Mouse (Mus musculus) midbrain, embryonic 13.5 days (tissue): ENCODE results near the gene 1700092M07Rik. TPM values are rescaled to one million over a fixed set of nuclear protein-coding genes. Genes with fewer than 3 reads are reported as not detected.
A peak's percentile ranks its signal among the peaks of the same experiment; 100 is the strongest.

Experiments used
- ATAC-seq: fragments of 200-750 bp; cut with Nextera tagmentation; 2 replicates; pipeline ENCODE4 v1.8.0; 2017; ENCODE audit warnings: mild to moderate bottlenecking, moderate TSS enrichment, moderate library complexity
- H3K27ac ChIP-seq: fragments of 300-500 bp; sonication (generic); 2 replicates; pipeline ENCODE4 v1.5.1; 2015; ENCODE audit warnings: inconsistent platforms, mild to moderate bottlenecking, moderate library complexity
- H3K27me3 ChIP-seq: fragments of 300-500 bp; sonication (generic); 2 replicates; pipeline ENCODE4 v1.6.1; 2015; ENCODE audit warnings: mild to moderate bottlenecking, inconsistent platforms
- H3K36me3 ChIP-seq: fragments of 300-500 bp; sonication (generic); 2 replicates; pipeline ENCODE4 v1.6.1; 2015; ENCODE audit warnings: mild to moderate bottlenecking, inconsistent platforms
- H3K4me1 ChIP-seq: fragments of 300-500 bp; sonication (generic); replicated peaks from 2 replicates; pipeline ENCODE4 v1.6.1; 2015; ENCODE audit warnings: inconsistent platforms
- H3K4me2 ChIP-seq: fragments of 300-500 bp; sonication (generic); replicated peaks from 2 replicates; pipeline ENCODE4 v1.6.1; 2015; ENCODE audit warnings: moderate library complexity, mild to moderate bottlenecking, inconsistent platforms
- H3K4me3 ChIP-seq: fragments of 300-500 bp; sonication (generic); replicated peaks from 2 replicates; pipeline ENCODE4 v1.5.1; 2015; ENCODE audit warnings: mild to moderate bottlenecking, inconsistent platforms
- H3K9ac ChIP-seq: fragments of 300-500 bp; sonication (generic); replicated peaks from 2 replicates; pipeline ENCODE4 v1.6.1; 2015; ENCODE audit warnings: mild to moderate bottlenecking, inconsistent platforms
- H3K9me3 ChIP-seq: fragments of 300-500 bp; sonication (generic); 2 replicates; pipeline ENCODE4 v1.6.1; 2016; ENCODE audit warnings: mild to moderate bottlenecking, inconsistent platforms
- WGBS: fragments of 180-500 bp; shearing (Covaris S2); methylation state at CpG from one replicate; pipeline ENCODE4 v1.1.7; 2015; 5-methylcytosine and 5-hydroxymethylcytosine counted together
- polyA plus RNA-seq: library from polyadenylated mRNA; unstranded; fragments of >200 nt; fragmentation: Nextera tagmentation; extraction: Ambion mirVana; gene quantifications from 2 replicates; pipeline ENCODE4 v1.2.1, GENCODE M21; 2015

1700092M07Rik gene
- 2.2 and 2.5 TPM in 2 replicates for polyA plus RNA-seq

DNA sequence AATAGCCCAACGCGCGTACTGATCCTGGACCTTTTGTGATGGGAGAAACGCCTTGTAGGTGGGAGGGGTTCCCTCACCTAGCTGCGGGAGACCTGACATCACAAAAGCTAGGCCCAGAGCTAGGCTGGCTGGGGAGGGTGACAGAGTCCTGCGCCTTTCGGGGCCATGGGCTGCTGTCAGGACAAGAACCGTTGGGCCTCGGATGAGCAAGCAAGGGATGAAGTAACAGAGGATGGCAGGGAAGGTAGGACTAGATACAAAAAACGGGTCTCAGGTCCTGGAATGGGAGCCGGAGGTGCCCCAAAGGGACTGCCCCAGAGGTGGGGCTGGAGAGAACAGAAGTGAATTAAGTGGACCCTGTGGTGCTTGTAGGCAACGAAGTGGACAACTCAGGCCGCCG is at the start of gene 1700092M07Rik:
Gene 1700092M07Rik (plus strand): TSS at position 116 of the 400 bp plus-strand sequence.
- ATAC-seq, result no peak; the same call in 1 of the 2 replicates
- H3K36me3 ChIP-seq, result peaks cover 55% of the 10 kb centered on the region
- WGBS, result 65% methylated on average over 14 of the region's 14 CpGs
- peak within 1 kb of the TSS; percentile 95 for H3K27ac ChIP-seq
- H3K27me3 ChIP-seq, result no peaks in the 10 kb centered on the region
- H3K4me2 ChIP-seq, result peak within 1 kb of the TSS; percentile 84
- H3K9me3 ChIP-seq, result no peaks in the 10 kb centered on the region
- H3K4me3 ChIP-seq, result peak within 1 kb of the TSS; percentile 76
- peaks cover 40% of the 10 kb centered on the region for H3K4me1 ChIP-seq
- peak within 1 kb of the TSS; percentile 87 for H3K9ac ChIP-seq

DNA sequence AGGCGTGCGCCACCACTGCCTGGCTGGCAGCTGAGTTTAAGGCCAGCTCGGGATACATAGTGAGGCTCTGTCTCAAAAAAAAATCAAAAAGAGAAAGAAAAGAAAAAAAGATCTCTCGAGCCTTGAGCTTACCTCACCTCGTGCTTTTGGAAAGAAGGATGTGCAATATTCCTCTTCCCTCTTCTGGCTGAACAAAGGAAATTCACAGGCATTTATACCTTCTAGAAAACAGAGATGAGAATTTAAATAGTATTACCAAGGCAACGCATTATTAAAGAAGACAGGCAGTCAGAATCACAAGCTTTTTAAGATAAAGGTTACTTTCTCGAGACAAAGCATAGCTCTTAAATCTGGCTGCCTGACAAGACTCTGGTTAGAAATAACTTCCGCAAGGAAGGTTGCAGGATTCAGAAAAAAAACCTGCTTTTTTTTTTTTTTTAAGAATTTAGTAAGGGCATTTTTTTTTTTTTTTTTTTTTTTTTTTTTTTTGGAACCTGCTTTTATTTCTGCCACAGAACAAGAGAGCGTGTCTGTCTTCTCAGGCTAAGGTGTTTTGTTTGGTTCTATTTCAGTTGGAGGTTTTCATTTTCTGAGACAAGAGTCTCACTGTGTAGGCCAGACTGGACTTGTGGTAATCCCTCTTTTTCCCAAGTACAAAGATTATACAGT is 48.5 kb upstream of the 1700092M07Rik start:
- Histone ChIP-seq H3K27ac (0 out of 2 replicates have a peak overlapping the region, but pooled peaks have one; percentile 30), H3K36me3 (no peaks in the 10 kb centered on the region), H3K4me1 (no peaks in the 10 kb centered on the region), H3K27me3 (no peaks in the 10 kb centered on the region), H3K9ac (no peak overlapping the region), H3K4me2 (no peak overlapping the region), H3K9me3 (no peaks in the 10 kb centered on the region), H3K4me3 (no peak overlapping the region)
- ATAC-seq, result no peak
- 34% methylated on average over 9 of the region's 9 CpGs for WGBS

DNA sequence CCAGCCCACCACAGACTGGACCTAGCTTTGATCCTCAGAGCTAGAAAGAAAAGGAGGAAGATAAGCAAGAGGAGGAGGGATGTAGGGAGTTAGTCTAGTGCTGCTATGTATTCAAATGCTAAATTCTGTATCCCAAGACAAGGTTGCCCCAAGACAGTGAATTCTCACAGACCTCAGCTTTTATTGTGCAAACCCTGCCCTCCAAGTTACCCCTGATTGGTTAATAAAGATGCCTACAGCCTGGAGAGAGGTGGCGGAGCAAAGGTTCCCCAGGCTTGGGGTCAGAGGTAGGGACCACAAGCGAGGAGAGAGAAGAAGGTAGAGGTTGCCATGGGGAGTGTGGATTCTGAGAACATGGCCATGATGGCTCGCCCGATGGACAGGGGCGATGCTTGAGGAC is 47.8 kb upstream of the 1700092M07Rik start:
- H3K9me3 ChIP-seq, result no peaks in the 10 kb centered on the region
- H3K4me1 ChIP-seq, result no peaks in the 10 kb centered on the region
- 71% methylated on average over 5 of the region's 5 CpGs for WGBS
- H3K4me3 ChIP-seq, result no peak overlapping the region
- no peak overlapping the region for H3K9ac ChIP-seq
- H3K36me3 ChIP-seq, result no peaks in the 10 kb centered on the region
- no peak for ATAC-seq
- H3K27me3 ChIP-seq, result no peaks in the 10 kb centered on the region
- H3K4me2 ChIP-seq, result no peak overlapping the region
- H3K27ac ChIP-seq, result no peak overlapping the region; the same call in 1 of the 2 replicates

DNA sequence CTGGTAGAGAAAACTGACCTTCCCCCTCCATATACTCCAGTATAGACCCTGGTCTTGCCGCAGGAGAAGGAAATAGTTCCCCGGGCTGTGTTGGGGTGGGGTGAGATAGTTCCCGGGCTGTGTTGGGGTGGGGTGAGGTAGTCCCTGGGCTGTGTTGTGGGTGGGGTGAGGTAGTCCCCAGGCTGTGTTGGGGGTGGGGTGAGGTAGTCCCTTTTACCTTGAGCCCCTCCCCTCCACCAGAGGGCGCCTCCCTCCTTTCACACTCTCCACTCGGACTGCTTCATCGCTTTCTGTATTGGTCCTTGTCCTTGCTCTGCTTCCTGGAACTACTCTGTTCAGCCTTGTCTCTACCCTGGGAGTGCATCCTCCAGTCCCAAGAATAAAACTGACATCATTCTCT is 45.2 kb upstream of the 1700092M07Rik start:
- Histone ChIP-seq H3K9me3 (no peaks in the 10 kb centered on the region), H3K4me3 (no peak overlapping the region), H3K27ac (no peak overlapping the region), H3K4me1 (no peaks in the 10 kb centered on the region), H3K36me3 (no peaks in the 10 kb centered on the region), H3K9ac (no peak overlapping the region), H3K27me3 (no peaks in the 10 kb centered on the region), H3K4me2 (no peak overlapping the region)
- WGBS, result 66% methylated on average over 6 of the region's 6 CpGs
- ATAC-seq, result peak; percentile 63; the same call in 1 of the 2 replicates

DNA sequence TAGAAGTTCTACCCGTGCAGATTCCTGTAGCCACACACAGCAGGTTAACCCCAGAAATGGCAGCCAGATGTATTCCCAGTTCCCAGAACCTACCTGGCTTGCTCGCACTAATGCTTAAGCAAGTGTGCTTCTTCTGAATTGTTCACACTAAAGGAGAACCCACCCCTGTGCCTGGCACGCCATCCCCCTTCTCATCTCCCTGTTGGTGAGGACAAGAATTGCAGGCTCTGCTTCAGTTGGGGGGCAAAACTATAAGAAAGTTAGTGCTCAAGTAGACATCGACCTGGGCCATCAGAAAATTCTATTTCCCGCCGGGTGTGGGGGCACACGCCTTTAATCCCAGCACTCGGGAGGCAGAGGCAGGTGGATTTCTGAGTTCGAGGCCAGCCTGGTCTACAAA is 40.9 kb upstream of the 1700092M07Rik start:
- Histone ChIP-seq H3K4me1 (no peaks in the 10 kb centered on the region), H3K9me3 (no peaks in the 10 kb centered on the region), H3K27ac (no peak overlapping the region), H3K4me3 (no peak overlapping the region), H3K36me3 (no peaks in the 10 kb centered on the region), H3K9ac (no peak overlapping the region), H3K27me3 (no peaks in the 10 kb centered on the region), H3K4me2 (no peak overlapping the region)
- whole genome bisulfite sequencing, result 85% methylated on average over 9 of the region's 9 CpGs
- no peak for ATAC-seq

DNA sequence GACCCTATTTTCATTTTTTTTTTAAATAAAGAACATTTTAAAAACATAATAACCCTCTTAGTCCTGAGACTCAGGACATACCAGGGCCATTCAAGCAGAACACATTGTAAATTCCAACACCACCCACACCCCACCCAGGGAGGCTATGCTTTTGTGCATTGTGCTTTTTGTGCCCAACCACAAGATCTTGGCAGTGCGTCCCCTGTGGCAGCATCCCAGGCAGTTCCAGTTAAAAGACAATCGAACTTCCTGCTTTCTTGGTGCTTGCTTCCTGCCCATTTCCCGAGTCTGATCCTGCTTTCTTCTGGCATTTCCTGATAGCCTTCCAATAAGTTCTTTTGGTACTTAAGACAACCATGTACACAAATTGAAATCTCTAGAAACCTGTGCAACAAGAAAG is 38.1 kb upstream of the 1700092M07Rik start:
- ATAC-seq, result no peak

DNA sequence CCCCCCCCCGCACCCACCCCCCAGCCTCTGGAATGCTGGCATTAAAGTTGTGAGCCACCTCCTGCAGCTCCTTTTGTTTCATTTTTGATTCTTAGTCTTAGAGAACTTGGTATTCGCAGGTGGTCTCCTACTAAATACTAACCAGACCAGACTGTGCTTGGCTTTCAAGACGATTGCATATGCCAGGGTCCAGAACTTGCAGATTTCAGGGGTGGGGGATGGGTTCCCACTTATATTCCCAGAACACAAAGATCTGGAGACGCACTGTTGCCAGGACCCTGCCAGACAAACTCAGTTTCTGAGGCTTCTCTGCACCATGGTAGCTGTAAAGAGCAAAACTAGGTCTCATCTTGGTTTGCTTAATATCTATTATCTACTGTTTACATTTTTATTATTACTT is 36.9 kb upstream of the 1700092M07Rik start:
- Histone ChIP-seq H3K27ac (no peak overlapping the region), H3K36me3 (peaks cover 20% of the 10 kb centered on the region), H3K9ac (no peak overlapping the region), H3K4me1 (no peaks in the 10 kb centered on the region), H3K9me3 (no peaks in the 10 kb centered on the region), H3K27me3 (no peaks in the 10 kb centered on the region), H3K4me2 (no peak overlapping the region), H3K4me3 (no peak overlapping the region)
- 47% methylated on average over 3 of the region's 4 CpGs for WGBS
- ATAC-seq, result no peak

More for the DNA sequence above, 38.1 kb upstream of the 1700092M07Rik start:
- no peak overlapping the region for H3K4me3 ChIP-seq
- H3K9ac ChIP-seq, result no peak overlapping the region
- H3K36me3 ChIP-seq, result peaks cover 9% of the 10 kb centered on the region
- H3K9me3 ChIP-seq, result no peaks in the 10 kb centered on the region
- H3K4me1 ChIP-seq, result no peaks in the 10 kb centered on the region
- H3K27ac ChIP-seq, result no peak overlapping the region
- H3K27me3 ChIP-seq, result no peaks in the 10 kb centered on the region
- no peak overlapping the region for H3K4me2 ChIP-seq
- 65% methylated on average over 3 of the region's 3 CpGs for WGBS

DNA sequence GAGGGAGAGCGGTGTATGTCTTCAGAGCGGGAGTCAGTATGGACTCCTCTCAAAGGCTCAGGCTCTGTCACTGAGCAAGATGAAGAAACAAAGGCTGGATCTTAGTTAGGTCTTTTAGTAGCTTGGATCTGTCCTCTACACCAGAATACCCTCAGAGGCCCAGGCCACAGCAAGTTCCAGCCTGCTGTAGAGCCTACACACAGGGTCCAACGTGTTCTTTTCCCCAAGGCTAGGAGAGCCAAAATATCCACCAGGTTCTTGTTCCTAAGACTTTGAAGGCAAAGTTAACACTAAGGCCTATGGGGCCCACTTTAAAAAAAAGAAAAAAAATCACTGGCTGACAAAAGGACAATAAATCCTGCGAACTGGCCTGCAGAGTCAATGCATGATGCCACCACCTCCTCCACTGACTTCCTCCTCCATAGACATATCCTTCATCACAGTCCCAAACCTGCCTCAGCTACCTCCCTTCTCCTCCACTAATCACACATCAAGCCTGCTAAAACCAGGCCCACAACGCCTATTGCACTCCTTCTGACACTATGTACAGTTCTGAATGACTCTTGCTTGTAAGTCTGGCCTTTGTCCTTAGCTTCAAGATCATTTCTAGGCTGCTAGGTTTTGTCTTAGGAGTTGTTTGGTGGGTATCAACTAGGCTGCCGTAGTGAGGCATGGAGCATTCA is 35.4 kb upstream of the 1700092M07Rik start:
- Histone ChIP-seq H3K27ac (no peak overlapping the region), H3K4me1 (peaks cover 2% of the 10 kb centered on the region; the same call in 1 of the 2 replicates), H3K4me3 (no peak overlapping the region), H3K27me3 (no peaks in the 10 kb centered on the region), H3K36me3 (peaks cover 36% of the 10 kb centered on the region), H3K9me3 (no peaks in the 10 kb centered on the region), H3K4me2 (no peak overlapping the region), H3K9ac (no peak overlapping the region)
- no peak for ATAC-seq
- 75% methylated on average over 6 of the region's 6 CpGs for WGBS

DNA sequence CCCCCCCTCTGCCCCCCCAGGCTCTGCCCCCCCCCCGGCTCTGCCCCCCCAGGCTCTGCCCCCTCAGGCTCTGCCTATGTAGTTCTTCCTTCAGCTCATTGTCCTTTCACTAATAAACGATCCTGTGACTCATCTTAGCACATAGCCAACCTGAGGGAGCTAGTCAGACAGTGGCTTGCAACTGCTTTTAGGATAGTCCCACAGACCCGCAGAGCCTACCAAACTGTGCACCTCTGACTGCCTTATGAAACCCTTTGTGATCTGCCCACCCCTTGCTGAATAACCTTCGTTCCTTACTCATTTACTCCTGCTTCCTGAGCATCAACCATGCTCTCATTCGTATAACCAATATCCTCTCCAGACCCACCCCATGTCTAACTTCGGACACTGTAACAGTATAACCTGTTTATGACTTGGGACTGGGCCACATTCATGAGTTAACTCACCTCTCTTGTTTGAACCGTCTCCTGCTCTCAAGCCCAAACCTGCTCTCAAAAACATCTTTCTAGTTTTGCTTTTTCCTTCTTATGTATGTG is 34.3 kb upstream of the 1700092M07Rik start:
- Histone ChIP-seq H3K4me3 (no peak overlapping the region), H3K4me1 (peaks cover 12% of the 10 kb centered on the region), H3K36me3 (peaks cover 46% of the 10 kb centered on the region), H3K27ac (no peak overlapping the region), H3K27me3 (no peaks in the 10 kb centered on the region), H3K9me3 (no peaks in the 10 kb centered on the region), H3K4me2 (no peak overlapping the region), H3K9ac (no peak overlapping the region)
- WGBS, result 84% methylated on average over 7 of the region's 7 CpGs
- 0 out of 2 replicates have a peak, but pooled peaks have one; percentile 9 for ATAC-seq

DNA sequence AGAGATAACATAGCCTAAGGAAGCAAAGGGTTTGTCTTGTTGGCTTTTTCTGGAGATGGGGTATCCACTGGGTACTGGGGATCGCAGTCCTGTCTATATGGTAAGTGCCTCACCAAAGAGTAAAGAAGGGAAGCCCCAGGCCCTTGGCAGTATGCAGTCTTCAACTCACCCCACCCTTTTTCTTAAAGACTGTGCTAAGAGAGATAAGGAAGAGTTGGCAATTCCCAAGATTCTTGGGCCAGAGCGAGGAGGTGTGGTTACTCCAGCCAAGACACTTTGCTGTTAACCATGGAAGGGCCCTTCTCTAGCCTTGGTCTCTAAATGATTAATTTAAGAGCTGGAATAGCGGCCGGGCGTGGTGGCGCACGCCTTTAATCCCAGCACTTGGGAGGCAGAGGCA is 33.6 kb upstream of the 1700092M07Rik start:
- 95% methylated on average over 7 of the region's 7 CpGs for WGBS
- no peak overlapping the region for H3K4me3 ChIP-seq

DNA sequence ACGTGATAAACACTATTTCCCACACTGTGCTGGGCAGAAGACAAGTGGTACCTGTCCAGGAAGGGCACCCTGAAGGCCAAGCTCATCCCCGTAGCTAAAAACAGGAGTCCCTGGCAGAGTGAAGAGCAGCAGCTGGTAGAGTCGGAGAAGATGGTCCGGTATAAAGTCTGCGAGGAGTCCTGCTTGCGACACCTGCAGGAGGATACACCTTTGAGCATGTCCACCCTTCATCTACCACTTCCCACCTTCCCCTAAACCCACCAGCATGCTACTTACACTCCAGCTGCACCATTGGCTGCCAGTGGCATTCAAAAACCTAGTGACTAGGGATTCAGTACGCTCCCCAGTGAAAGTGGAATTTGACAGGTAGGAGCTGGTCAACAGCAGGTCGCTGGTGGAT is 31.6 kb upstream of the 1700092M07Rik start:
- 94% methylated on average over 8 of the region's 8 CpGs for WGBS
- Histone ChIP-seq H3K4me3 (no peak overlapping the region), H3K36me3 (peaks cover 51% of the 10 kb centered on the region), H3K9me3 (no peaks in the 10 kb centered on the region), H3K4me1 (peaks cover 29% of the 10 kb centered on the region), H3K4me2 (no peak overlapping the region), H3K9ac (no peak overlapping the region), H3K27me3 (no peaks in the 10 kb centered on the region), H3K27ac (no peak overlapping the region)
- no peak for ATAC-seq

More for the DNA sequence above, 33.6 kb upstream of the 1700092M07Rik start:
- Histone ChIP-seq H3K4me2 (no peak overlapping the region), H3K36me3 (peaks cover 51% of the 10 kb centered on the region), H3K4me1 (peaks cover 19% of the 10 kb centered on the region), H3K27ac (no peak overlapping the region), H3K27me3 (no peaks in the 10 kb centered on the region), H3K9ac (no peak overlapping the region), H3K9me3 (no peaks in the 10 kb centered on the region)
- ATAC-seq, result no peak

DNA sequence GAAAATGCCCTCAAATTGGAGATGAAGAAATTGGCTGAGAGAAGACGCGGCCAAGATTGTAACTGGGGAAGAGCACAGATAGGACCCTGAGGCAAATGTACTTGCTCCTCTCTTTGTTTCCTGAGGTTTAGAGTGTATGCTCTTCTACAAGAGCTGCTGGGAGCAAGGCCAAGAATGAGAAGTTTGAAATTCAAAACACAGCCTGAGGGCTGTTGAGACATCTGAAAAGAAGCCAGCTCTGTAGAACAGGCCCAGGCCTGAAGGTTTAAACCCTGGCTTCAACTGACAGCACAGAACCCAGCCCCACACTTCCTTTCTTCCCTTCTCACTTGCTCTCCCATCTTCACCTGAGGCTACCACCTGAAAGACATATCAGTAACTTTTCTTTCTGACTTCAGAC is 30.5 kb upstream of the 1700092M07Rik start:
- H3K4me1 ChIP-seq, result peaks cover 33% of the 10 kb centered on the region
- no peak overlapping the region for H3K27ac ChIP-seq
- no peak for ATAC-seq
- H3K9ac ChIP-seq, result no peak overlapping the region
- H3K9me3 ChIP-seq, result no peaks in the 10 kb centered on the region
- no peak overlapping the region for H3K4me2 ChIP-seq
- no peak overlapping the region for H3K4me3 ChIP-seq
- peaks cover 51% of the 10 kb centered on the region for H3K36me3 ChIP-seq
- 88% methylated on average over 2 of the region's 2 CpGs for WGBS
- no peaks in the 10 kb centered on the region for H3K27me3 ChIP-seq
